Mouse (Mus musculus) liver, postnatal 0 days (tissue): ENCODE results near the gene Robo2. TPM values are rescaled to one million over a fixed set of nuclear protein-coding genes. Genes with fewer than 3 reads are reported as not detected.
A peak's percentile ranks its signal among the peaks of the same experiment; 100 is the strongest.

Experiments used
- ATAC-seq: fragments of 200-750 bp; cut with Nextera tagmentation; 2 replicates; pipeline ENCODE4 v1.8.0; 2017; ENCODE audit warnings: mild to moderate bottlenecking, moderate library complexity
- DNase-seq: peaks from one replicate; pipeline ENCODE4 v3.0.0-alpha.2; 2016
- H3K27ac ChIP-seq: fragments of 300-500 bp; sonication (generic); 2 replicates; pipeline ENCODE4 v1.5.1; 2014; ENCODE audit warnings: antibody characterized with exemption, moderate library complexity, mild to moderate bottlenecking, low read depth
- H3K27me3 ChIP-seq: fragments of 300-500 bp; sonication (generic); 2 replicates; pipeline ENCODE4 v1.6.1; 2014; ENCODE audit warnings: low read length, control low read depth, mixed read lengths; ENCODE audit not compliant: insufficient read depth
- H3K36me3 ChIP-seq: fragments of 300-500 bp; sonication (generic); replicated peaks from 2 replicates; pipeline ENCODE4 v1.6.1; 2014; ENCODE audit warnings: mild to moderate bottlenecking, control low read depth, low read length, moderate library complexity, mixed read lengths; ENCODE audit not compliant: insufficient read depth
- H3K4me1 ChIP-seq: fragments of 300-500 bp; sonication (generic); 2 replicates; pipeline ENCODE4 v1.6.1; 2014; ENCODE audit warnings: antibody characterized with exemption, mild to moderate bottlenecking, control low read depth; ENCODE audit not compliant: insufficient read depth
- H3K4me2 ChIP-seq: fragments of 300-500 bp; sonication (generic); 2 replicates; pipeline ENCODE4 v1.6.1; 2014; ENCODE audit warnings: low read depth, mild to moderate bottlenecking, low read length, moderate library complexity, mixed read lengths
- H3K4me3 ChIP-seq: fragments of 300-500 bp; sonication (generic); 2 replicates; pipeline ENCODE4 v1.5.1; 2014; ENCODE audit warnings: low read depth, low read length
- H3K9ac ChIP-seq: fragments of 300-500 bp; sonication (generic); replicated peaks from 2 replicates; pipeline ENCODE4 v1.6.1; 2014; ENCODE audit warnings: mild to moderate bottlenecking, moderate library complexity
- H3K9me3 ChIP-seq: fragments of 300-500 bp; sonication (generic); 2 replicates; pipeline ENCODE4 v1.6.1; 2016; ENCODE audit warnings: mild to moderate bottlenecking, control low read depth, low read length, mixed read lengths
- CTCF ChIP-seq: sonication (generic); IDR thresholded peaks from 2 replicates; pipeline ENCODE4 v1.5.1; 2016; ENCODE audit warnings: antibody characterized with exemption, low read depth
- EP300 ChIP-seq: IDR thresholded peaks from 2 replicates; pipeline ENCODE4 v1.6.1; 2016; ENCODE audit warnings: antibody characterized with exemption, low read depth, mild to moderate bottlenecking
- WGBS: fragments of 180-500 bp; shearing (Covaris S2); extraction: QIAGEN DNeasy Blood & Tissue Kit; methylation state at CpG from one replicate; pipeline ENCODE4 v1.1.7; 2014; ENCODE audit not compliant: insufficient replicate concordance; 5-methylcytosine and 5-hydroxymethylcytosine counted together
- polyA plus RNA-seq: library from polyadenylated mRNA; unstranded; fragments of >200 nt; fragmentation: Nextera tagmentation; extraction: Ambion mirVana; gene quantifications from 2 replicates; pipeline ENCODE4 v1.2.1, GENCODE M21; 2015

The Robo2 gene
- polyA plus RNA-seq, 1 experiment from 2014 or later = 1.6 TPM

- Histone ChIP-seq H3K4me1 (no peaks in the 10 kb centered on the region), H3K9ac (no peak overlapping the region), H3K4me3 (no peak overlapping the region), H3K27me3 (no peaks in the 10 kb centered on the region), H3K27ac (no peak overlapping the region), H3K9me3 (no peaks in the 10 kb centered on the region), H3K36me3 (no peaks in the 10 kb centered on the region), H3K4me2 (no peak overlapping the region)
- ATAC-seq (no peak), DNase-seq (no peak)
- no peak for TF ChIP-seq CTCF
- no peak for TF ChIP-seq EP300
- WGBS = 85% methylated on average over 11 of the region's 11 CpGs
Measured at GRCm38 (mm10) chr16:73896856-73897255, 514.8 kb downstream of the Robo2 start.

GRCm38 (mm10) chr16:73881911-73882310 lies 529.7 kb downstream of the Robo2 start:
- Histone ChIP-seq H3K9me3 (no peaks in the 10 kb centered on the region), H3K4me2 (no peak overlapping the region), H3K4me1 (no peaks in the 10 kb centered on the region), H3K4me3 (no peak overlapping the region), H3K27ac (no peak overlapping the region), H3K36me3 (no peaks in the 10 kb centered on the region), H3K27me3 (no peaks in the 10 kb centered on the region), H3K9ac (no peak overlapping the region)
- WGBS = 70% methylated on average over 1 of the region's 1 CpGs
- DNase-seq (no peak), ATAC-seq (no peak)
- TF ChIP-seq EP300 = no peak
- no peak for TF ChIP-seq CTCF

- Histone ChIP-seq H3K27me3 (no peaks in the 10 kb centered on the region), H3K9me3 (no peaks in the 10 kb centered on the region), H3K4me2 (no peak overlapping the region), H3K36me3 (no peaks in the 10 kb centered on the region), H3K9ac (no peak overlapping the region), H3K4me3 (no peak overlapping the region), H3K27ac (no peak overlapping the region), H3K4me1 (no peaks in the 10 kb centered on the region)
- 68% methylated on average over 3 of the region's 3 CpGs for WGBS
- TF ChIP-seq EP300 = no peak
- ATAC-seq = no peak
- no peak for DNase-seq
Measured at GRCm38 (mm10) chr16:73877973-73878372, 533.7 kb downstream of the Robo2 start.

- DNase-seq = no peak
- Histone ChIP-seq H3K36me3 (no peaks in the 10 kb centered on the region), H3K27me3 (no peaks in the 10 kb centered on the region), H3K4me3 (no peak overlapping the region), H3K9me3 (no peaks in the 10 kb centered on the region), H3K9ac (no peak overlapping the region), H3K27ac (no peak overlapping the region), H3K4me2 (no peak overlapping the region), H3K4me1 (no peaks in the 10 kb centered on the region)
- TF ChIP-seq EP300 (no peak), CTCF (no peak)
- ATAC-seq = no peak
- WGBS = 52% methylated on average over 2 of the region's 2 CpGs
Measured at GRCm38 (mm10) chr16:73874991-73875390, 536.6 kb downstream of the Robo2 start.

- Histone ChIP-seq H3K4me3 (no peak overlapping the region), H3K4me2 (no peak overlapping the region), H3K9me3 (no peaks in the 10 kb centered on the region), H3K27ac (no peak overlapping the region), H3K4me1 (0 out of 2 replicates have a peak, but pooled peaks cover 2% of the 10 kb centered on the region), H3K36me3 (no peaks in the 10 kb centered on the region), H3K27me3 (no peaks in the 10 kb centered on the region), H3K9ac (no peak overlapping the region)
- ATAC-seq = peak; percentile 48; the same call in 1 of the 2 replicates
- no peak for DNase-seq
- whole genome bisulfite sequencing = 72% methylated on average over 5 of the region's 5 CpGs
- TF ChIP-seq EP300 (peak; percentile 68), CTCF (no peak)
Measured at GRCm38 (mm10) chr16:73873828-73874558, 537.6 kb downstream of the Robo2 start.

- no peak overlapping the region for H3K4me2 ChIP-seq
- H3K4me3 ChIP-seq = no peak overlapping the region
- H3K36me3 ChIP-seq = no peaks in the 10 kb centered on the region
- H3K9ac ChIP-seq = no peak overlapping the region
- TF ChIP-seq EP300 = no peak
- no peak for TF ChIP-seq CTCF
- H3K9me3 ChIP-seq = no peaks in the 10 kb centered on the region
- no peak for DNase-seq
- 81% methylated on average over 5 of the region's 5 CpGs for WGBS
- no peak overlapping the region for H3K27ac ChIP-seq
- H3K27me3 ChIP-seq = no peaks in the 10 kb centered on the region
- no peak for ATAC-seq
- H3K4me1 ChIP-seq = 0 out of 2 replicates have a peak, but pooled peaks cover 2% of the 10 kb centered on the region
Measured at GRCm38 (mm10) chr16:73870296-73870695, 541.3 kb downstream of the Robo2 start.
